Mouse (Mus musculus) induced T-regulatory cell, adult 2 months (primary cell): ENCODE results near the gene Grik4.
A peak's percentile ranks its signal among the peaks of the same experiment; 100 is the strongest.

Source experiments
- DNase-seq: peaks from one replicate; pipeline ENCODE4 v3.0.0-alpha.2; 2012; ENCODE audit warnings: low read depth

The Grik4 gene

GRCm38 (mm10) chr9:42898091-42898591 lies 46.2 kb downstream of the Grik4 start:
- no peak for DNase-seq

DNA sequence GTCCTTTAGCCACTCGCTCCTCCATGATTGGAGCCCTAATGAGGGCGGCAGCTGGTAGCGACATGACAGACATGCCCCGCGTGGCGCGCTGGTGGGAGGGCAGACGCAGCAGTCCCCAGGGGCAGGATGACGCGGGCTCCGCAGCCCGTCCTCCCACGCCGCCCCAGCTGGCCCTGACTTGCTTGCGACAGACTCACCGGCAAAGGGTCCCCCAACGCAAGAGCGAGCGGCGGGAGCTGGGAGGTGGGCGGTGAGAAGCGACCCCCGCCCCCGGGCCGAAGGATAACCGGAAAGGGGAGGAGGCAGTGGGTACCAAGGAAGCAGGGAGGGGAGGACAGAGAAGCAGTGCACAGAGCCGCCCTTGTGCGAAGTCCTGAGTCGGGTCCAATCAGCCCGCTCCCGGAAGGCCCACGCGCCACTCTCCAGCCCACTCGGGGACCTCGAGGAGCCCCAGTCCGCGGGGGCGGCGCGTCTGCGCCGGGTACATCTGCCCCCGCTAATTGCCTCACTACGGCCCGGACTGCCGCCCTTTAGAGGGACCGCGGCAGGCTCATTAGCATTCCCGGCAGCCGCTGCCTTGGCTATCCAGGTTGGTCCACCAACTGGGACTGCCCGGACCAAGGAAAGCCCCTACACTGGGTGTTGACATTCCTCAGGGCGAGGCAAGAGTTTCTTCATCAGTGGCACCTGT lies 46.8 kb downstream of the Grik4 start:
- peak; percentile 18 for DNase-seq

GRCm38 (mm10) chr9:42896421-42897210 lies 47.7 kb downstream of the Grik4 start:
- DNase-seq, result peak; percentile 12

- DNase-seq, result peak; percentile 3
Measured at GRCm38 (mm10) chr9:42892765-42893164, 51.5 kb downstream of the Grik4 start.

DNA sequence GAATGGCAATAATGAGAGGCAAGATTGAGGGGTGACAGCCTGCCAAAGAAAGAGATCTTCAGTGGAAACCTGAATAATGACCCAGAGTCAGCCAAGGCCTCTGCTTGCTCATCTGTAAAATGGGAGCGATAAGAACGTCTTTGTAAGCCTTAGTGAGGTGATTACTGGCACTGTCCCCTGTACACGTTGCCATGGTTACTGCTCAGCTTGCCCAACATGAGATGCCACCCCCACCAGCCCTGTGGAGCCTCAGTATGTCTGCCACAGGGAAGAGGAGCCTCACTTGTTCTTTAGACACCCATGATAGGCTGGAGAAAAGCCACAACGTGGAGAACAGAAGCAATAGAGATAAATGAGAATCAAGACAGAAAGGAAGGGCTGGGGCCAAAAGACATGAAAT lies 56.4 kb downstream of the Grik4 start:
- no peak for DNase-seq

DNA sequence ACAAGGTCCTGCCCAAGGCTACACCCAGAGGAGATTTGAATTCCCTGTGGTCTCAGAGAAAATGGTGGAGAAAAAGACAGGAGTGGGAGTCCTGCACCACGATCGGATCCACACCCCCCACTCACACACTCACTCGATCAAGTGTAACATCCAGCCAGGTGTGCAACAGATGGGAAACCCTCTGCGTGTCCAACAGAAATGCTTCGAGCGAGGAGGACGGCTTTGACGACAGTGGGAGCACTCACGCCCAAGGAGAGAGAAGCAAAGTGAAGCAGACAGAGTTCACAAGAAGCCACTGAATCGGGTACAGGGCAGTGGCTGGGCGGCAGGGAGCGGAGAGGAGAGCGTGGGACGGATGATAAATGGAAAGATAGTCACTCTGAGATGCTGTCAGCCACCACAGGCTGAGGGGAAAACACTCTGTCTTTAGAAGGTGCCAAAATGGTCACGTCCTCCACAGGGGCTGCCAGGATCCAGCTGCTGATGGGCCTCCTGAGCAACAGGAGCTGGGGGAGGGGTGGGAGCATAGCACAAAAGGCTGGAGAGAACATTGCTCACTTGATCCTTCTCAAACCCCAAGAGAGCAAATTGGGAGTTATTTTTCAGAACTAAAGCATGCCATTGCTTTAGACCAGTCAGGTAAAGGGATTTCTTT lies 58.1 kb downstream of the Grik4 start:
- no peak for DNase-seq

DNA sequence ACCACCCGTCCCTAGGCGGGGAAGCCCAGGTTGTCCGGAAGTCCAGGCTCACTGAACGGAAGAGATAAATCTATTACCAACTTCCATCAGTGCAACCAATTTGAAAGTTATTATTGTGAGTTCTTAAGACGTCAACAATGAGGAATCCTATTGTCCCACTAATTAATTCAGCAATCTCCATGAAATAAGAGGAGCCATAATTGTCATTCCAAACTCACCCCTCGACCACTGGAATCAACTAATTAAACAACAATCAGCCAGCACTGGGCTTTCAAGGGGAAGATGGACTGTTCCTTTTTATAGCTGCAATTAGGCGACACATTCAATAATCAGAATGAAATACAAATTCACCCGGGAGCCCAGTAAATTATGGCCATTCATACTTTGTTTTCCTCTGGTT lies 58.7 kb downstream of the Grik4 start:
- DNase-seq, result no peak

- no peak for DNase-seq
Measured at GRCm38 (mm10) chr9:42885123-42885522, 59.2 kb downstream of the Grik4 start.

DNA sequence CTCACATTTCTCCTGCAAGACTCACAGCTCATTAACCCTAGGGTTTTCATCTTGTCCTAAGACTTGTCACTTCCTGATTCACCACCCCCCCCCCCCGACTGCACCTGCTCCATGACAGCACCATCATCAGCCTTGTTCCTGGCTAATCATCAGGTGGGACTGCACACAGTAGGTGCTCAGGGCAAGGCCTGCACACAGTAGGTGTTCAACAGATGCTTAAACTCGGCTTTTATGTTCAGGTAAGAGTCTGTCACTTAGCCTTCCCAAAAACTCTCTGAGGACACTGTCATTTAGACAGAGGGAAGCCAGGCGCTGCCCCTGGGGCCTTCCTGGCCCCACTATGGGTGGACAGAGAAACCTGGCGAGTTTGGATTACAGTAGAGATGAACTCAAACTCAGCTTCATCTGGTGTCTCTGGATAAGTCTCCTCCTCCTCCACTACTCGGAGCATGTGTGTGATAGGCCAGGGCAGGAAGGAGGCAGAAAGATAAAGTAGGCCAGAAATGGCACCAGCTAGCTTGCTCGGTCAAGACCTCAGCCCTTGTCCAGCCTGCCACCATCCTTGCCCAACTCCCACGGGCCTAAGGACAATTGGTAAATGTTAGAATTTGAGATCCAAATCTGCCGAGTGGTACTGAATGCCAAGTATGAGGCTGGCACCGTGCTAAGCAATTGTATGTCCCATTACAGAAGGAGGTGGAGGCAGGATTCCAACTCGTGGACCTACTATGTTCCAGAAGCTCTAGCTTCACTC lies 61.1 kb downstream of the Grik4 start:
- DNase-seq, result no peak

DNA sequence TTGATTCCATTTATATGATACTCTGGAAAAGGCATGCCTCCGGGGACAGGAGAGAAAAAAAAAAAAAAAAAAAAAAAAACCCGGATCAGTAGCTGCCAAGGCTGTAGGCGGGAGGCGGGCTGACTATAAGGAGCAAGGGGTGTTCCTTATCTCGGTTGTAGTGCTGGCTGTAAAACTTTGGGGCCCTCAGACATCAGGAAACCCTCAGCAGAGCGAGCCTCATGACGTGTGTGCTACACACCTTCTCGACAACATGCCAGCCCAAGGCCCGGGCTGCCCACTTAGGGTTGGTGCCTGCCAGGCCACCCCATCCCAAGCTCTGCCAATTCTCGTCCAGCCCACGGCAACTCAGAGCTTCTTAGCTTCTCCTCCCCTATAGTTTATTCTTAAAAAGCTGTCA lies 62.0 kb downstream of the Grik4 start:
- no peak for DNase-seq

GRCm38 (mm10) chr9:42881040-42881439 lies 63.3 kb downstream of the Grik4 start:
- DNase-seq, result no peak

GRCm38 (mm10) chr9:42878401-42878800 lies 65.9 kb downstream of the Grik4 start:
- DNase-seq, result no peak

GRCm38 (mm10) chr9:42872885-42873284 lies 71.4 kb downstream of the Grik4 start:
- no peak for DNase-seq

GRCm38 (mm10) chr9:42871681-42872080 lies 72.6 kb downstream of the Grik4 start:
- no peak for DNase-seq

GRCm38 (mm10) chr9:42870257-42870656 lies 74.0 kb downstream of the Grik4 start:
- DNase-seq, result no peak

DNA sequence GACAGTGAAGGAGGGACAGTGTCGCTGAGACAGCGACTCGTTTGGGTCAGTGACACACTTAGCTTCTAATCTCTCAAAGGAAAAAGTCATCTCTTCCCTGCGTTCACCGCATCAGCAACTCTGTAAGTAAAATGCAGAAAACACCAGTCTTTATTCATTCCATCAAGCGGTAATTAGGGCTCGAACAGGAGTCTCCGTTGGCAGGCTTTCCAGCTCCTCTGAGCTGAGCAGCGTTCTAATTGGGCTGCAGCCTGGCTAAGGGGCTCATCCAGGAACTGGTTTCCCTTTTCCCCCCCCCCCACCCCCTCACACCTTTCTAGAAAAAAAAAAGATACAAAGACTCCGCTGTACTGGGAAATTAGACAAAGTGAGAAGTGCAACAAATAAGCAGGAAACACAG lies 75.8 kb downstream of the Grik4 start:
- DNase-seq, result no peak

- DNase-seq, result no peak
Measured at GRCm38 (mm10) chr9:42866650-42867049, 77.6 kb downstream of the Grik4 start.

DNA sequence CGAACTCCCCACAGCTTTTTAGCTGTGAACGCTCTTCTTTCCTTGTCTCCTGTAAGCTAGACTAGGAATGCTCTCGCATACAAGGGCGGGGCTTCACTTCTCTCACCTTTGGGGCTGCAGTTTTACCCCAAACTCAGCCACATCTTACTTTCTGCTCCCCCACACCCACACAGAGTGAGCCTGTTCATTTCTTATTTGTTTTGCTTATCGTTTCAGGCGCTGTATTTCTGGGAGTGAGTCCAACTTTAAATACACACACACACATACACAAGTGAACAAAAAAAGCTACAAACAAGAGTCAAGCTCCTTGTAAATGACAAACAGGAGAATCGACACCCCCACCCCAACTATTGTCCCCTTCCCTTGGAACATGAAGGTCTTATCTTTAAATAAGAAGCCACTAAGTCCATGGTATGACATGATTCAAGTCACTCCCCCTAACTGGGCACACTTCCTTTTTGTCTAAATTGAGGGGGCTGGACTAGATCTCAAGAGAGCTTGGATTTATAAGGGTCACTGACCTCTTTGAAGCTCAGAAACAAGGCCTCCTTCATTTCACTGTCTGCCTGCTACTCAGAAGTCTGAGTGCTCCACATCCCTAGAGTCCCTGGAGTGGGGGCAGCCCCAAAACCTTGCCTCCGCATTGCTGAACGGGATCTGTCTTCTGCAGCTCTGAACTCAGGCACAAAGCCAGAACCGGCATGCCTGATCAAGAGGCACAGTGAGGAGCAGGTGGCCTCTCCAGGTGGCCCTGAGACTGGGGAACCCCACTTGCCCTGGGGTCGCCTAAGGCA lies 79.1 kb downstream of the Grik4 start:
- DNase-seq, result no peak

- no peak for DNase-seq
Measured at GRCm38 (mm10) chr9:42863360-42863759, 80.9 kb downstream of the Grik4 start.

DNA sequence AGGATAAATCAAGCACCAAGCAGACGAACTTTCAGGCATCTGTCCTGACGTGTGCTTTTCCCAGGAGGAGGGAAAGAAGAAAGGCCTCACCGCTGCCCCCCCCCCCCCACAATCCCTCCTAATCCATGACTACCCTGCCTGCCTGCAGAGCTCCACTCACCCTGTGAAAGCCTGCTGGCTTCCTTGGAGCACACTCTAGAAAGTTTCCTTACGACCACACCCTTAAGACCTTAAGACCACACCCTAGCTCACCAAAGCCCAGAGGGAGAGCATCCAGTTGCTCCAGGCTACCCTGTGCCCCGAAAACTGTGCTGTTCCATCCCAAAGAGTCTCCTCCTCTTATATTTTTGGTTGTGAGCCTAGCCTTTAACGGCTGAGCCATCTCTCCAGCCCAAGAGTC lies 82.6 kb downstream of the Grik4 start:
- DNase-seq, result no peak

GRCm38 (mm10) chr9:42861238-42861637 lies 83.1 kb downstream of the Grik4 start:
- DNase-seq, result no peak
